Mouse (Mus musculus) lung, postnatal 14 days (tissue): Measurements from ENCODE around the gene Sp7.

ENCODE experiments used
- DNase-seq: peaks from one replicate; pipeline ENCODE4 v3.0.0; 2021

Sp7 gene

DNA sequence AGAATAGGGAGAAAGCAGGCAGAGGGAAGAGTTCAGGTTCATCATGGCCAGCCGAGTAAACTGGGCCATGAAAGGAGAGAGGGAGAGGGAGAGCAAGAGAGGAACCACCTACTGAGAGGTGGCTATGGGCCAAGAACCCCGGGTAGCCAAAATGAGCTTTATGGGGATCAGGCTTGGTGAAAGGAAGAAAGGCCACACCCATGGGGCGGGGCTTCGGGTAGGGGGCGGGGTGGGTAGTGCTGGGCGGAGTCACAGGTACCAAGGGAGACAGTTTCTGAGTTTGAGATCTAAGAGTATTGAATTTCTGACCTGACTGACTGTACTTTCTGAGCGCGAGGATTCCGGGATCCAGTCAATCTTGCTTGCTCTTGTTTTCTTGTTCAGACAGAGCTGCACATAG is 19.7 kb upstream of the Sp7 start:
- DNase-seq = no peak

DNA sequence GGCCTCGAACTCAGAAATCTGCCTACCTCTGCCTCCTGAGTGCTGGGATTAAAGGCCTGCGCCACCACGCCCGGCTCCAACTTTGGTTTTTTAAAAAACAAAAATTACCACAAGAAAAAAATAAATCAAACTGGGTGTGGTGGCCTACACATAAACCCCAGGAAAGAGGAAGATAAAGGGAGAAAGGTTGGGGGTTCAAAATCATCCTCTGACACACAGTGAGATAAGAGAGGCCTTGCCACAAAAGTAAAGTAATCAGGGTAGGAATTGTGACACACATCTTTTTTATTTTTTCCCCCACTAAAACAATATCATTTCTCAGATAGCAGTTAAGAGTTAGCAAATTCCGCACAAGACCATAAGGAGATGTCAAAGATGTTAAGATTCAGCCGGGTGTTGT is 16.7 kb upstream of the Sp7 start:
- DNase-seq = no peak

DNA sequence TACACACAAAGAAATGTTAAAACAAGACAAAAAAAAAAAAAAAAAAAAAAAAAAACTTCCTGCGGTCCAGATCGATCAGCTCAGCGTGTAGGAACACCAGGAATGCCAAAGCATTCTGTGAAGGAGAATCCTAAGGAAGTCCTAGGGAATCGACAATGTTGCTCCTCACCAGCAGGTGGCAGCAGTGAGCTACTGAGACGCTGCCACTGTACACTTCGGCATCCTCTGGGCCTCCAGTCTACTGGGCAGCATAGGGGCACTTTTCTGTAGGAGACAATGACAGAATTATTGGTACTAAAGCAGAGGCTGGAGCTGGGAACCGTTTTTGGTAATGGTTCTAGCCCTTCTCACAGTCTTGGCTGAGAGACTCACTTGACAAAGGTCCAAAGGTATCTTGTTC is 14.6 kb upstream of the Sp7 start:
- peak; percentile 90 for DNase-seq

DNA sequence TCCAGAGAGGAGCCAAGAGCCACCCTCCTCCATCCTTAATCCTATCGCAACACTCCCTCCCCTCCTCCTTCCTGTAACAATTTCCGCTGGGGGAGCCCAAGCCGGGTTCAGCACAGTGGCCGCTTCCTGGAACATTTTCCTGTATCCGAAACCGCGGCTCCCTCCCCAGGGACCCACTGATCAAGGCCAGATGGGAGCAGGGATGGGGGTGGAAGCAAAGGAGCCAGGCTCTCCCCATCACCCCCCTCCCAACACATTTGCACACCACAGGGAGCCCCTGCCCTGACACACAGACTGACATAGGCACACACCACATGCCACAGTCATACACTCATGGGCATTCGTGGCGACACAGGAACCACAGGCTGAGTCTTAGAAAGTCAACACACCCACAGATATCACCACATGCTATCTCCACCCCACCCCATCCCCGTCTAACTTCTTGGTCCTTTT is 10.9 kb upstream of the Sp7 start:
- peak; percentile 65 for DNase-seq

DNA sequence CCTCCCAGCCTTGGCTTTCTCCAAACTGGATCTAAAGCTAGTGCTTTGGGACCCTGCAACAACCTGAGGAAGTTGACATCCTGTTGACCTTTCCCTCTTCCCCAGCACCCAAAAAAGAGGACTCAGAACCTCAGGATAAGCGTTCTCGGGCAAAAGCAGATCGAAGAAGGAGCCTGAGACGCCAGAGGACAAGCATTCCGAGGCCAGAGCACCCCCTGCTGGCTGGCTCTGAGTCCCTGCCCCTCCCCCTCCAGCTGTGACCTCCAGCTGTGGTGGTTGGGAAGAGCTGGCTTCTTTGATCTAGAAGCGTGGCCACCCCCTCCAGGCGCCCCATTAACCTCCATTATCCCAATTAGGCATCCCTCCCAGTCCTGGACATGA is 10.2 kb upstream of the Sp7 start:
- peak; percentile 93 for DNase-seq

DNA sequence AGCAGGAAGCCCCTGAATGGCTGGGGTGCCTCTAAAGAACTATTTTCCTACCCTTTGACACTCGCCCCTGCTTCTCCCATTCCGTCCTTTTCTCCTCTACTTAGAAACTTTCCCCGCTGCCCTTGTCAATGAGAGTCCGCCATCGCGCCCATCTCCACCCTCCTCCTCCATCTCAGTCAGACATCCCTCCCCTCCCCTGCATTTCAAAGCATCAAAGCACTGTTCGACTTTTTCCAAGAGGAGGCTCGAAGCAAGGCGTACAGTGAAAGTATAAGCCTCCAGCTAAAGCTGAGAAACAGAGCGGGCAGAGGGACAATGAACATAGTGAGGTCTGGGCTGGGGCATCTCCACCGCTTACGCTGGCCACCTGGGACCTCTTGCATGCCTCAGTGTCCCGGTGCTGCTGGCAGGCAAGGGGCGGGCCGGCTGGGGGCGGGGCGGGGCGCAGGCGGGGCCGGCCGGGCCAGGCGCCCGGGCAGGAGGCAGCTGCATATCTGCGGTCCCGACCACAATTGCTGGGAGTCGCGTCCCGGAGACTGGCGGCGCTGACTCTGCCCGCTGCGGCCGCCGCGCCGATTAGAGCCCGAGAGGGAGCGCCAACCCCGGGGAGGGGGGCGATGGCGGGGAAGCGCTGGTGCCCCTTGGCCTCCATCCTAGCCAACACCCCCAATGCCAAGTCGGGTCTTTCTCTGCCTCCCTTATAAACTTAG is 9.6 kb upstream of the Sp7 start:
- peak; percentile 67 for DNase-seq

DNA sequence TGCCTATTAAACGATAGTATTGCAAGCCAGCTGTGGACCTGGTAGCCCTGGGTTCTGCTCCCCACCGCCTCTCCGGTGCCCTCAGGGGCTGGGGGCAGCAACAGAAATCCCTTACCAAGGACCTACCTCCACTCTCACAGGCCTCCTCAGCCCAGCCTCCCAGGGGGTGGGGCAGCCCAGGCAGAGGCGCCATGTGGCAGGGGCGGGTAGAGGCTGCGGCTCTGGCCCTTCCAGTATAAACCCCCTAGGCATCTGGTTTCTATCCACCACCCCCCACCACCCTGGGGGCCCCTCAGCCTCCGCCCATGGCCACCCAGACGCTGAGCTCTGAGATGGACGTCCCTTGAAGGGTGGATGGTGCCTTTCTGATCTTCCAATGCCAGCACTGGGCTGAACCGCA is 3.7 kb upstream of the Sp7 start:
- no peak for DNase-seq

DNA sequence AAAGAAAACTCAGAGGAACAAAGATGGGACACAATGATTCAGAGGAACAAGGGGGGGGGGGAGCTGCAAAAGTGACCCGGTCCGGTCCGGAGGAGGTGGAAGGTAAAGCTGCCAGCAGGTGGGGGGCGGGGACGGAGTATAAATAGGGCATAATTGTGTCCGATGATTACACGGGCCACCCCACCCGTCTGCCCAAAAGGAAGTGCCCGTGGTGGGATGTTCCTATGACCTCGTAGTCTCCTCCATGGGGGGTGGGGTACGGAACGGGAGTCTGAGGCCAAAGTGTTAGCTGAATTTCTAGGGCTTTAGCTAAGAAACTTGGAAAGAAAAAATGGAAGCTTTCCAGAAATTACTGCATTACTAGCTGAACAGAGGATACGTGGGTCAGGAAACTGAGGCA is 3.0 kb upstream of the Sp7 start:
- no peak for DNase-seq

DNA sequence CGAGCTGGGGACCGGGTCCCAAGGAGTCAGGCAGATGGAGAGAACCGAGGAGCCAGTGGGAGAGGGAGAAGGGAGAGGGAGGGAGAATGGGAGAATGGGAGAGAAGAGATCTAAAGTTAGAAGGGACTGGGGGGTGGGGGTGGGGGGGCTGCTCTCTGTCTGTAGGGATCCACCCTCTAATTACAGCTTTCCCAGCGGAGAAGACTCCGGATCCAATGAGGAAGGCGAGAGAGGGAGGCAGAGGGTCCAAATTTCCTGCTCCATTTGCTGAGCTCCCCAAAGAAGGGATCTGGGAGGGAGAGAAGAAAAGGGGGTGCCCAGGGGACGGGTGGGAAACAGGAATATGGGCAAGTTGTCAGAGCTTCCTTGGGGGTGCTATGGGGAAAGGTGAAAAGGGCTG is 744 bp downstream of the Sp7 start:
- DNase-seq = no peak

DNA sequence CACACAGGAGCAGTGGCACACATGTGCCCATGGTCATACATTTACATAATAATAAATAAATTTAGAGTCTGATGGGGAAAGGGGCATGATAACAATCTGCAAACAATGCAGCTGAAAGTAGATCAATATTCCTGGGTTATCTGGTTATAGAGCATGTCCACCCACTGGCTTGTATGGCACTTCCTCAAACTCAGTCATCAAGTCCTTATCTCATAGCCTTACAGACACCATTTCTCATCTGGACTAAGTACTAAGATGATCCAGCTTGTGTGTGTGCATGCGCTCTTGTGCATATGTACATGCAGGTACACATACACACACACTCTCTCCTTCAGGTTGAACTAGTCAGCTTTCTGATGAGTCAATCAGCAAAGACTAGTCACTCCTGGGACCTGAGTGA is 2.3 kb downstream of the Sp7 start:
- DNase-seq = no peak

DNA sequence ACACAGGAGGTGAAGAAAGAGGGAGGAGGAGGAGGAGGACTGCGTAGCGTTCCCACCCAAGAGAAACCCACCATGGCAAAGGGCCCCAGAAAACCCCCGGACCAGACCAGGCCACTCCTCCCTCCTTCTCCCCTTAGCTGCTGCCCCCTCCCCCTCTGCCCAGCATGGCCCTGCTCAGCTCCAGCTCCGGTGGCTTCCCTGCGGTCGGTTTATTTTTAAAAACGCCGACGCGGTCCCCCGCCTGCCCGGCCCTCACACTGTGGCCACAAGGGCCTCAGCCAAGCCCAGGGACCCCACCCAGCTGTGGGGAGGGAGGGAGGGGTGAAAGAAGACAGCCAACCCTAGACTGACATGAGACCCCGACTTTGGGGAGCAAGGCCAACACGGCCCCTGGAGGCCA is 4.3 kb downstream of the Sp7 start:
- DNase-seq = no peak

DNA sequence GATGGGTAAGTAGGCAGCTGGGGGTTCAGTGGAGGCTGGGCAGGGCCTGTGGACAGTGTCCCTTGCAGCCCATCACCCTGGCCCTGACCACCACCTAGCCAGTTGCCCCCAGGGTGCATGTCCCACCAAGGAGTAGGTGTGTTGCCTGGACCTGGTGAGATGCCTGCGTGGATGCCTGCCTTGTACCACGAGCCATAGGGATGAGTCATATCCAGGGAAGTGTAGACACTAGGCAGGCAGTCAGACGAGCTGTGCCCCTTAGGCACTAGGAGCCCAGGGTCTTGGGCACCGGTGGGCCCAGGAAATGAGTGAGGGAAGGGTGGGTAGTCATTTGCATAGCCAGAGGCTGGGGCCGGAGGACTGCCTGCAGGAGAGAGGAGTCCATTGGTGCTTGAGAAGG is 8.1 kb downstream of the Sp7 start:
- DNase-seq = no peak

DNA sequence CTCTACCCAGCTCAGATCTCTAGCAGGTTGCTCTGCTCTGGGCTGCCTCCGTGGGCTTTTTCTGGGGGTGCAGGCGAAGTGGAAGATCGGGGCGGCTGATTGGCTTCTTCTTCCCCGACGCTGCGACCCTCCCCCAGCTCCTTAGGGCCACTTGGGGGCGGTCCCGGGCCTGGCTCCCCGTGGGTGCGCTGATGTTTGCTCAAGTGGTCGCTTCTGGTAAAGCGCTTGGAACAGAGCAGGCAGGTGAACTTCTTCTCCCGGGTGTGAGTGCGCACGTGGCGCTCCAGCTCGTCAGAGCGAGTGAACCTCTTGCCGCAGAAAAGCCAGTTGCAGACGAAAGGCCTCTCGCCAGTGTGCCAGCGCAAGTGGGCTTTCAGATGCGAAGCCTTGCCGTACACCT is 8.9 kb downstream of the Sp7 start:
- DNase-seq = no peak

DNA sequence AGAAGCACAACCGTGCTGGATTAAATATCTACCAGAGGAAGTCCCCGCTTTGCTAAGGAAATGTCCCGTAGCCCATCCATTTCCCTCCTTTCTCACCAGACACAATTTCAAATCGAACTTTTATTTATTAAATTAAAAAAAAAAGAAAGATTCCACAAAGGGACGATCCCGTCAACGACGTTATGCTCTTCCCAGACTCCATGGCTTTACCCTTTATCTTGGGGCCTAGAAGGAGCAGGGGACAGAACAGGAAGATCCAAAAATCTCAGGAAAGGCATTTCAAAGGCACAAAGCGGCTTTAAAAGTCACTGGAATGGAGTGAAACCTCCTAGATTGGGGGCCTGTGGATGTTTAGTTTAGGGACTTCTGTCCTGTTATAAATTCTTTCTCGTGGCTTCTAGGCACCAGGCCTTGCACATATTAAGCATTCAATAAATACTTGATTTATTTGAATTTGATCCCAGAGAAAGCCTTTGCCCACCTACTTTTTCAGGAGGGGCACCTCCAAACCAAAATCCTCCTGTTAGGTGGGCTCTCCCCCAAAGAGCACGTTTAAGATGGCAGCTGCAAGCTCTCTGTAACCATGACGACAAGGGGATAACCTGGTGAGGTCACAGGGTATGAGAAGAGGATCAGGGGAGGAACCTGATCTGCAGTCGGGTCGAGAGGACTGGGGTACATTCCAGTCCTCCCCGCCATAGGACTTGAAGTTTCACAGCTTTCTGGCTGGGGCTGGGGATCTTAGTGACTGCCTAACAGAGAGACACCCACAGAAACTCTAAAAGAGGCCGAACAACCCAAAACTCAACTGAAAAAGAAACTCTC is 10.3 kb downstream of the Sp7 start:
- DNase-seq = no peak

DNA sequence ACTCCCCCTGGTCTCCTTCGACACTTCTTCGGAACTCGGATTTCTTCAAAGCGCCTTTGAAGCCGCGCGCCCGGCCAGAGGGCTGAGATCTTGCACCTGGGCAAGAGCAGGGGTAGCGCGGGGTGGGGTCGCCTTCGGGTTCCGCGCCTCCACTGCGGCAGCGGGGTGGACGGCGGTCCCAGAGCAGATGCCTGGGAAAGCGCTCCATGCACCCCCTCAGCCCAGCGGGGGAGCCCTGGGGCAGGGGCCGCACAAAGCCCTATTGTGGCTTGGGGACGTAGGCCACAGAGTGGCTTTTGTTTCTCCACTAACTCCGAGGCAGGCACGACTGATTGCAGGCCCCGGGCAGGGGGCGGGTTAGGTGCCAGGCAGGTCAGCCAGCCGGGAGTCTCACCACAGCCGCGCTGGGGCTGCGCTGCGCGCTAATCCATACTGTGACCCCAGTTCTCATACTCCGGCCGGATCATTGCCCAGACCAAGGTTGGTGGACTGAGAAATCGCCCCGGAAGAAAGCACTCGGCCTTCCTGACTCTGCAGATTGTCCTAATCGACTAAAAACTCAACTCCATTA is 11.0 kb downstream of the Sp7 start:
- peak; percentile 4 for DNase-seq

DNA sequence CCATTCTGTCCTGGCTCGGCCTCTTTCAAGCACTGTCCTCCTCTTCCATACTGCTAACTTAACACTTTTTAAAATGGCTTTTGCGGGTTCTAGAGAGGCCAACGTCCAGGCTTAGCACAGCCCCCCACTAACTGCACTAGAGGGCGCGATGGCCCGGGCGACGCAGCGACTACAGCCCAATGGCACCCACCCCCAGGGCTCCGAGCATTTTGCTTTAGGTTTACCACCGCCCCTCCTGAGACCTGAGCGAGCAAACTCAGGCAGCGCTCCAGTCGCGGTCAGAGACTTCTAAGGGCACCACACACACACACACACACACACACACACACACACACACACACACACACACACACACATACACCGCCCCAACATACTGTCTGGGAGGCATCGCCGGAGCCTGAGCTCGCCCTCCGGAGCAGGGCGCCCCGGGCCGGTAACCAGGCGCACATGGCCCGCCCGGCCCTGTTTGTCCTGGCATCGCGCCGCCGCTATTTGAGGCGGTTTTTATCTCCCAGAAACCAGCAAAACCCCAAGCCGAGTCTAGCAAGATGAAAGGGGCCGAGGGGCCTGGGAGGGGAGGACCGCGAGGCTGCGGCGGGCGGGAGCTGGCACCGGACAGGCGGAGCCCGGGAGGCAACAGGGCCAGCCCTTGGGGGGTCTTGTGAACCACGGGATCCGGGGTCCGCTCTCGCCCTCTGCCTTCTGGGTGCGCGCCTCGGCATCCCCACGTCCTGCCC is 11.7 kb downstream of the Sp7 start:
- DNase-seq = peak; percentile 60

DNA sequence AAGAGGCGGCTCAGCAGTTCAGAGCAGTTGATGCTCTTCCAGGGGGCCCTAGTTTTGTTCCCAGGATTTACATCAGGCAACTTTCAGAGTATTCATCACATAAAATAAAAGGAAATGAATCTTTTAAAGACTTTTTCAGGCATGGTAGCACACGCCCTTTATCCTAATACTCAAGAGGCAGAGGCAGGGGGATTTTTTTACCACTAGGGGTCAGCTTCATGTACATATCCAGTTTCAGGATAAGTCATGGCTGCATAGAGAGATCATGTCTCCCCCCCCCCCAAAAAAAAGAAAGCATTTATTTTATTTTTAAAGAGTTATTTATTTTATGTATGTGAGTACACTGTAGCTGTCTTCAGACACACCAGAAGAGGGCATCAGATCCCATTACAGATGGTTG is 13.0 kb downstream of the Sp7 start:
- no peak for DNase-seq

DNA sequence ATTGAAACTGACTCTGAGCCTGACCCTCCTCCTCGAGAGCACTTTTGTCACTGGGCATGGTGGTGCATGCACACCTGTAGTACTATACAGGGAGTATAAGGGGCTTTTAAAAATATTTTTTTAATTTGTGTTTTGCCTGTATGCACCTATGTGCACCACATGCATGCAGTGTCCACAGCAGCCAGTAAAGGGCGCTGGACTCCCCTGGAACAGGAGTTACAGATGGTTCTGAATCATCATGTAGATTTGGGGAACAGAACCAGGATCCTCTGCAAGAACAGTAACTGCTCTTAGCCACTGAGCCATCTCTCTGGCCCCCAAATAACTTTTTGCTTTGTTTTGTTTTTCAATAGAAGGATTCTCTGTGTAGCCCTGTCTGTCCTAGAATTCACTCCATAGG is 14.8 kb downstream of the Sp7 start:
- DNase-seq = no peak

DNA sequence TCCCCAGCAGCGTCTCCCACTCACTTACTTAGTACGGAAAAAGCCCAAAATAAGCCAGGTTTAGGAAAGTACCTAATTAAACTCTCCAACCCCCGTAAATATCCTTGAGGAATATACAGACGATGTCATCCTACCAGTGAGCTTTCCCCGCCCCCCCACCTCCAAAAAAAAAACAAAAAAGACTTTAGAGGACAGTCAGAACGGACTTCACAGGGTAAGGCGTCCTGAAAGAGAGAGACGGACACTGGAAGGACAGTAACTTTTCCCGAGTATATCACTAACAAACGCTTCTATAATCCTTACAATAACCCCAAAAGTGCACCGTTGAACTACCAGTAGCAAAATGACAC is 16.1 kb downstream of the Sp7 start:
- DNase-seq = no peak

DNA sequence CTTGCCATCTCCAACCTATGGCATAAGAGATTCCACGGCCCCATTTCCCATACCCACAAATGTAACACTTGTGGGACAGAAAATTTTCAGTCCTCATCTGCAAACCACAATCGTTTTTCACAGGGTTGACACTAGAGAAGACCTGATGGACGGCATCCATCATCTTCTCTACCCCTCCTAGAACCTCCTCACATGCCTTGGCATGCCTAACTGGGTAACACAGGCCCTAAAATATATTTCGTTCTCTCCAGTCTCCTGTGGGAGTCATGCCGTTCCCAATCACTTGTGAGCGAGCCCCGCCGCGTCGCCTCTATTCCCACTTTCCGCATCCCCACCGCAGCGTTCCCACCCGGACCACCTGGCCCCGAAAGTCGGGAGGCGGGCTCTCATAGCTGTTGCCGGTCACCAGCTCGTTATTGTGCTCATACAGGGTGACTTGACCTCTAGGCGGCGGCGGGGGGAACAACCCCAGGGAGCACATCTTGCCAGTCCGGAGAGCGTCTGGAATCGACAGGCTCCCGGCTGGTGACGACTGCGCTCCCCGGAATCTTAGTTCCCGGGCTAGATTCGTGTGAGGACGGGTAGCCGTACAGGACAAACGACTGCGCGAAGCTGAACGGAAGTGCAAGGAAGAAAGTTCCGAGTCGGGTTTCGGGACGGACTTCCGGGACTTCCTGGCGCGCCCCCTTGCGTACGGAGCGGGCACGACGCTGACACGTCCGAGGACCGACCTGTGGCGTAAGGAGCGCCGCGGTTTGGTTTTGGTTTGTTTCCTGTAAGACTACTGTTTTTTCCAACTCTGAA is 16.6 kb downstream of the Sp7 start, which contains the start of gene Aaas:
TSS of gene Aaas (minus strand) at position 634 of the 804 bp plus-strand sequence.
- peak; percentile 97 for DNase-seq

DNA sequence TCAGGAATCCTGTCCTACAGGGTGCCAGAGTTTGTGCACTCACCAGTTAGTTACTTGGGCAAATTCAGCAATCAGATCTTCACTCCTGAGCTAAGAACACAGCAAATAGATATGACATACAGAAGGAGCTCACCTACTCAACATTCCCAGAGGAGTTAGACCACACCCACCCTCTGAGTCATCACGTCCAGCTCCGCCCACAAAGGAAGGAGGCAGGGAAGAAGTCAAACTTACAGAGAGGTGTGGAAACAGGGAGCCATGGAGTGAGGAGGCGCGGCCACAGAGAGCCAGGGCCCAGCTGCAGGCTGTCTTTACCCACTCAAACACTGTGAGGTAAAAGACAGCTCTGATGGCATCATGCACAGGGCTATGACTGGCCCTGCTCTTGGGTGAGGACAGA is 20.5 kb downstream of the Sp7 start:
- no peak for DNase-seq

DNA sequence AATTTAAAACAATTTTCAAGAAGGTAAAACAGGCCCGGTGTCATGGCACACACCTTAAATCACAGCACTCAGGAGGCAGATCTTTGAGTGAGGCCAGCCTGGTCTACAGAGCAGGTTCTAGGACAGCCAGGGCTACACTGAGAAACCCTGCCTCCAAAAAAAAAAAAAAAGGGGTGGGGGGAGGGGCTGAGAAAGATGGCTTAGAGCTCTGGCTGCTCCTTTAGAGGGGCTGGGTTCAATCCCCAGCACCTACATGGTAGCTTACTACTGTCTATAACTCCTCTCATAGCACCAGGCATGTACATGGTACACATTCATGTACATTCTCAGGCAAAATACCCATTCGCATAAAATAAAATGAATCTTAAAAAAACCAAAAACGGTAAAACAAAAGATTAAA is 22.5 kb downstream of the Sp7 start:
- no peak for DNase-seq

DNA sequence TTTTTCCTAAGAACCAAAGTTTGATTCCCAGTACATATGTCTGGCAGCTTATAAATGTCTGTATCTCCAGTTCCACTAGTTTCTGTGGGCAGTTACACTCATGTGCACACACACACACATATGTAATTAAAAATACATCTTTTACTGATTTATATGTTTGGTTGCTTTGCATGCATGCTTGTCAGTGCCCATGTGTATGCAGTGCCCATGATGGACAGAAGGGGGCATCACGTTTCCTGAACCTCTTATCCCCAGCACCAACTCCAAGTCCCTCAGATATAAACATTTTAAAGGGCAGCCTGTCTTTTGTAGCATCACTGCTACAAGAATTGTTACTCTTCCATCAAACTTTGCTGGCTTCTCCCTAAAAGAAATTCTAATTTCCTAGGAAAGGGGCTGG is 25.4 kb downstream of the Sp7 start:
- DNase-seq = peak; percentile 66
